Mouse (Mus musculus) forebrain, embryonic 10.5 days (tissue): ENCODE data around the gene Pou2f1. TPM values are rescaled to one million over a fixed set of nuclear protein-coding genes. Genes with fewer than 3 reads are reported as not detected.

ENCODE experiments used
- DNase-seq: peaks from one replicate; pipeline ENCODE4 v3.0.0-alpha.2; 2017; ENCODE audit warnings: low spot score; ENCODE audit errors: extremely low spot score
- H3K27ac ChIP-seq: fragments of 300-500 bp; sonication (generic); 2 replicates; pipeline ENCODE4 v1.5.1; 2016; ENCODE audit warnings: mild to moderate bottlenecking
- H3K27me3 ChIP-seq: fragments of 300-500 bp; sonication (generic); 2 replicates; pipeline ENCODE4 v1.6.1; 2016; ENCODE audit warnings: mild to moderate bottlenecking; ENCODE audit not compliant: poor library complexity, severe bottlenecking
- H3K36me3 ChIP-seq: fragments of 300-500 bp; sonication (generic); replicated peaks from 2 replicates; pipeline ENCODE4 v1.6.1; 2016; ENCODE audit warnings: mild to moderate bottlenecking, moderate library complexity
- H3K4me1 ChIP-seq: fragments of 300-500 bp; sonication (generic); 2 replicates; pipeline ENCODE4 v1.6.1; 2016
- H3K4me3 ChIP-seq: fragments of 300-500 bp; sonication (generic); 2 replicates; pipeline ENCODE4 v1.5.1; 2016; ENCODE audit warnings: mild to moderate bottlenecking, moderate library complexity
- H3K9me3 ChIP-seq: fragments of 300-500 bp; sonication (generic); 2 replicates; pipeline ENCODE4 v1.6.1; 2016; ENCODE audit warnings: mild to moderate bottlenecking, moderate library complexity
- WGBS: fragments of 180-500 bp; shearing (Covaris S2); methylation state at CpG from one replicate; pipeline ENCODE4 v1.1.7; 2016; 5-methylcytosine and 5-hydroxymethylcytosine counted together
- polyA plus RNA-seq: library from polyadenylated mRNA; unstranded; fragments of >200 nt; fragmentation: Nextera tagmentation; extraction: Ambion mirVana; gene quantifications from 2 replicates; pipeline ENCODE4 v1.2.1, GENCODE M21; 2016

The Pou2f1 gene
- polyA plus RNA-seq, 1 experiment from 2014 or later = 23.6 TPM

DNA sequence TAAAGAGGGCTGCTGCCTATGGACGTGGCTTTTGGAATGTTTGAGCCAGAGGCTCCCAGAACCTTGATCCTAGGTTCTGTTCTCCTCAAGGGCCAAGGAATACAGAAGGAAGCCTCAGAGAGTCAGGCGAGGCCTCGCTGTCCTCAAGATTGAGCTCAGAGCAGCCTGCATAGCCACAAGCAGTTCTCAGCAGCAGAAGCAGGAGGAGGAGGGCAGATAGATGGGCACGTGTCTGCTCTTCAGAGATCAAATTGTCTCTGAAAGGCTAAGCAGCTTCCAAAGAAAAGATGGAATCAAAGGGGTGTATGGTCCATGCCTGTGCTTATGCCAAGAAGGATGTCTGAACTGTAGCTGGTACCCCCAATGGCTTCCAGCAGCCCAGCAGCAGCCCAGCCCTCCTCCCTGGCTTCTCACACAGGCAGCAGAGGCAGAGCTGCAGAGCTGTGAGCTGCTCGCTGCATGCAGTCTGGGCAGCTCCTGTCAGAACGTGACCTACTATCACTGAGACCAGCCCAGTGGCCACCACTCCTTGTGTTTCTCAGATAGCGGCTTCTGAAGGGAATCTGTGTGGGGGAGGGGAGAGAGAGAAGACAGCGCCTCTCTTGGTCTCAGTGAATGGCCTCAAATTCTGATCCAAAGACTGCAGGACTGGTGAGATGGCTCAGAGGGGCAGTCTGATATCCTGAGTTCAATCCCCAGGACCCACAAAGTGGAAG is 184.2 kb downstream of the Pou2f1 start:
- Histone ChIP-seq H3K36me3 (no peaks in the 10 kb centered on the region), H3K27me3 (peaks cover 91% of the 10 kb centered on the region), H3K4me3 (no peak overlapping the region), H3K4me1 (peaks cover 60% of the 10 kb centered on the region), H3K9me3 (no peaks in the 10 kb centered on the region), H3K27ac (peak overlapping the region; percentile 72)
- WGBS = 36% methylated on average over 8 of the region's 8 CpGs
- no peak for DNase-seq

DNA sequence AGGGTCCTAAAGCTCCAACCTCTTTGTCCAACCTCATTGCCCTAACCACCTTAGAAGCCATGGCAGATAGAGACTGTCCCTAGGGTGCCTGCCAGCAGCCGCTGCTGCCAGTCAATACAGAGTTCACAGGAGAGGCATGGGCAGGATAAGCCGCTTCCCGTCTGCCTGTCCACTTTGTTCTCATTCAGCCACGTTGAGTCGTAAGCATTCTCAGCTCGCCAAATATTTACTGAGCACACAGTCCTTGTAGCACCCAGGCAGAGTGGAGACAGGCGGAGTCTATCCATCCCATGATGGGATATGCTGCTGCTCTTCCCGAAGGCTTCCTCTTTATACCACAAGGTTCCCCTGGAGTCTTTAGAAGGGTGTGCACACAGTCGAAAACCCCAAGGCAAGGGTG is 185.2 kb downstream of the Pou2f1 start:
- H3K36me3 ChIP-seq = no peaks in the 10 kb centered on the region
- no peak overlapping the region; the same call in 1 of the 2 replicates for H3K27ac ChIP-seq
- 67% methylated on average over 9 of the region's 9 CpGs for WGBS
- DNase-seq = no peak
- H3K4me3 ChIP-seq = no peak overlapping the region
- no peaks in the 10 kb centered on the region for H3K9me3 ChIP-seq
- H3K4me1 ChIP-seq = peaks cover 70% of the 10 kb centered on the region
- peaks cover 94% of the 10 kb centered on the region for H3K27me3 ChIP-seq

DNA sequence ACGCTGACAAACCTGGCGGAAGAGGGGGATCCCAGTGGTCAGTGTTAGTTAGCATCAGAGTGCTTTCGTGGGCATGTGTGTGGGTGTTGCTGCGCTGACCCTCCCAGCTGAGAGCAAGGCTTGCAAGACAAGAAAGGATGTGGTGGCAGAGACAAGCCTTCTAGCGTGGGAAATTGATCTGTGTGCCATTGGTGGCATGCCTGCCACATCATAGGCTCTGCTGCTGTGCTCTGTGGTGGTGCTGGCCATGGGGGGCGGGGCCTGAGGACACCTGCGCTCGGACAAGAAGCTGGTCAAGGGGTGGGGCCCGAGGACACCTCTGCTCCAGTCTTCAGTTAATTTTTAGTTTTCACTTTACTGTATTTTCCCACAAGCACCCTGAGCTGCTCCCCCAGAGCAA is 186.1 kb downstream of the Pou2f1 start:
- Histone ChIP-seq H3K27me3 (peaks cover 94% of the 10 kb centered on the region), H3K9me3 (no peaks in the 10 kb centered on the region), H3K27ac (no peak overlapping the region), H3K4me3 (no peak overlapping the region), H3K36me3 (no peaks in the 10 kb centered on the region), H3K4me1 (peaks cover 75% of the 10 kb centered on the region)
- 89% methylated on average over 9 of the region's 9 CpGs for WGBS
- DNase-seq = no peak

Other genes with a start within 250 kb of the Pou2f1 start
- gene Creg1, start 238.9 kb downstream of the Pou2f1 start, polyA plus RNA-seq = 33.7 and 34.3 TPM in 2 replicates
- gene Cd247, start 214.0 kb downstream of the Pou2f1 start, polyA plus RNA-seq = 1.2 and 1.4 TPM in 2 replicates
- gene Dusp27, start 125.2 kb upstream of the Pou2f1 start, polyA plus RNA-seq = 1.5 and 1.9 TPM in 2 replicates
- gene Gpa33, start 127.6 kb upstream of the Pou2f1 start, polyA plus RNA-seq = 0.17 TPM in 1 of 2 replicates, not detected in the other
- not detected in 2 replicates for gene Mael, start 236.1 kb upstream of the Pou2f1 start, polyA plus RNA-seq